Comparison of ENCODE assay signal across 17 mouse cellular contexts in genomic region chr13:100824916-100825315, GRCm38 (mm10).
"Had no signal": no experiment of that assay in that cellular context is flagged by ENCODE, and none has a peak within 500 bp of the region (broad histone marks: within the 10 kb centered on the region; RNA-seq: fewer than 3 reads in every experiment).

No protein-coding gene starts in this region.

- H3K9me3 ChIP-seq: liver, embryonic 15.5 days; midbrain, embryonic 10.5 days; midbrain, embryonic 12.5 days; neural tube, embryonic 13.5 days; neural tube, embryonic 15.5 days had no signal

- H3K4me2 ChIP-seq: liver, embryonic 15.5 days; lung, embryonic 14.5 days; midbrain, embryonic 12.5 days; neural tube, embryonic 13.5 days; neural tube, embryonic 15.5 days had no signal

- H3K4me1 ChIP-seq: midbrain, embryonic 10.5 days; midbrain, embryonic 12.5 days; neural tube, embryonic 13.5 days had no signal

- H3K9ac ChIP-seq: liver, embryonic 15.5 days; lung, embryonic 14.5 days; midbrain, embryonic 12.5 days; neural tube, embryonic 13.5 days; neural tube, embryonic 15.5 days had no signal

- H3K27me3 ChIP-seq: liver, embryonic 15.5 days; midbrain, embryonic 12.5 days; neural tube, embryonic 13.5 days; neural tube, embryonic 15.5 days had no signal

- H3K4me3 ChIP-seq: liver, embryonic 15.5 days; midbrain, embryonic 10.5 days; midbrain, embryonic 12.5 days; myocyte; neural tube, embryonic 13.5 days; neural tube, embryonic 15.5 days had no signal

- DNase-seq: lung, adult 18-20 months; lung, embryonic 14.5 days; lung, postnatal 10 days; lung, postnatal 4 days; midbrain, embryonic 14.5 days; retina, postnatal 1 day; right cerebral cortex, adult 18-20 months; right cerebral cortex, postnatal 25 days; right cerebral cortex, postnatal 4 days; thymus, adult 18-20 months; thymus, postnatal 36 days had no signal

- H3K27ac ChIP-seq: liver, embryonic 15.5 days; midbrain, embryonic 10.5 days; midbrain, embryonic 12.5 days; neural tube, embryonic 13.5 days; neural tube, embryonic 15.5 days had no signal
